Mouse (Mus musculus): Measurements from ENCODE around the gene Get4.
A peak's percentile ranks its signal among the peaks of the same experiment; 100 is the strongest.

Get4 gene

DNA sequence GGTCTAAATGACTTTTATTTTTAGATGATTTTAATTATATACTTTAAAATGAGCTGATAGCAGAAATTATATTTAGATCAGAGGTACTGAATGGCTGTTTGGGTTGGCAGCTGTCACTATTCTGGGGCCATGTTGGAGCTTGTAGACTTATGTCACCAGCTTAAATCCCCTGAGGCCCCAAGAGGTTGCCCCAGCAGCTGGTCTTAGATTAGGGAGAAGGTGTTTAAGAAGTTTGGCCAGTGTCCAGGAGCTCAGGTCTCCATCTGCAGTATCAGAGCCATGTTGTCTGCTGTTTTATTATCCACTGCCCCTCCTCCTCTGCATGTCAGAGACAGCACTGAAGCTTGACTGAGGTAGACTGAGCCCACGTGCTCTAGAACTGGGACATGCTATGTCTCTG, 8.7 kb upstream of the Get4 start:
- no peak for DNase-seq

DNA sequence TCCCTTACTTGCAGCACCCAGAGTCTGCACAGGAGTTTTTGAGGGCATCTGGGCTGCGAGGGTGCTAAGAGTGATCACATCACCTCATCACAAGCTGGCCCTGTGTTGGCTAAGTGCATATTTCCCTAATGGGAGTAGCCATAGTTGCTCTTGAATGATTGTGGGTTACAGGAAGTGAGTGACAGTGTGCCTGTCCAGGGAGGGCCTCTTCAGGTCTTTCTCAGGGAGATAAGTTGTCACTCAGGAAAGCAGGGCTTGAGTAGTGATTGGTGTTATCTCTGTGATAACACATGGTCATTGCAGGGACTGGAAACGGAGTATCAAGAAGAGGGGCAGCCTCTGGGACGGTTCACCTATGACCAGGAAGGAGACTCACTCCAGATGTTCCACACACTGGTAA, 4.4 kb upstream of the Get4 start:
- DNase-seq, result no peak

DNA sequence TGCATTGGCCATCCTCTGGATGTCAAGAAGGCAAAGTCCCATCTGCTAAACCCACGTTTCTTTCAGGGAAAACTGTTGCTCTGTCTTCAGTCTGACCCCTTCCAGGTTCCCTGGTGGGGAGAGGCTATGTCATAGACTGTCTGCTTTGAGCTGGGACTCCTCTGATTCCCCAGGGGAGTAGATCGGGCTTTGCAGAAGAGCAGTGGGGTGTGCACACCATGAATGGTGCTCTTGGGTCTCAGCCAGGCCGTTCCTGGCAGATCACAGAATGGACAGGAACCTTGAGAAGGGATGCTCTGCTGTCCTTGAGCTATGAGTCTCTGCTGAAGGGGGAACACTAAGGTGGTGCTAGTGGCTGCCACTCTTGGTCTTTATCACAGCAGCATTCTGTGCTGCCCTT, 3.3 kb upstream of the Get4 start:
- DNase-seq, result no peak

- DNase-seq, result no peak
Measured at GRCm38 (mm10) chr5:139251279-139251678, 845 bp upstream of the Get4 start.

DNA sequence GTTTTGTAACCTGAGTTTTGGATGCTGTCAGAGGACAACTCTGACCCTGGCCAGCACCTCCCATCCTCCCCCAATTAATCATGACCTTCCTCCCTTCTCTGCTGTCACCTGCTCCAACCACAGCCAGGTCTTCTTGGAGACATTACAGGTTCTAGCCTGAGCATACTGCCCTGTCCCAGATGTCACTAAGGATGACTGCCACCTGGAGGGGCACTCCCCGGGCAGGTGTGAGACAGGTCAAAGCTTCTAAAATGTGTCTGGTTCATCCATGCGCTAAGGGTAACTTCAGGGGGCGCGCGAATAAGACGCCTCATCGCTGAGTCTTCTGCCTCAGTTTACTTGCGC, 416 bp upstream of the Get4 start:
- DNase-seq, result no peak

GRCm38 (mm10) chr5:139252910-139253245, 754 bp downstream of the Get4 start:
- no peak for DNase-seq

DNA sequence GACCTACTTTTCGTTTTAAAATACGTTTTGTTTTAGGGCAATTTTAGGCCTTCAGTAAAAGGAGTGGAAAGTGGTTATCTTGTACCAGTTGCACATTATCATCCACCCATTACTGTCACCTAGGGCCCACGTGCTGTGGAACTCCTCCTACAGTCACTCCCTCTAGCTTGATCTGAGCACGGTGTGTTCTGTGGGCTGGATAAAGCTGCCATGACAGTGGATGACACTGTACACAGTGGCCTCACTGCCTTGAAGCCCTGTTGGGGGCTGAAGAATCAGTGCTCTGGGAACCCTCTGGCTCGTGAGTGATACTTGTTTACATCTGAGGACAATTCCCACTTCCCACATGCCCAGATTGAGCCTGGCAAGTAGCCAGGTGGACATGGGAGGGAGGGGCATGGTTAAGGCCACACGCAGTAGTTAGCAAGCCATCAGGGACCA, 1.2 kb downstream of the Get4 start:
- peak; percentile 49 for DNase-seq

DNA sequence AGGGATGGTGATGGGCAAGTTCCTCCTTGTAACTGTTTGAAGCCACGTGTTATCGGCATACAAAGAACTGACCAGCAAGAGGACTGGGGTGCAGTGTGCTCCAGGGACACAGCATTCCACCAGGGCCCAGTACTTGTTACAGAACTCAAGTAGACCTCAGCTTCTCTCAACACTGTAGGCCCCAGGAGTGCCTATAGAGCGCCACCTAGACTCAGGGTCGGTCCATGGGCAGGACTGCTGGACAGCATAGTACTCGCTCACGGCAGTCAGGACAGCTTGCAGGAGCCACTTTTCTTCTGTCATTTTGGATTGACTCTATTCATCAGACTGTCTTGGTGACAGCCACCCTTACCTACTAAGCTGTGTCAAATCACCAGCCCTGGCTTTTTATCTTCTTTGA, 2.8 kb downstream of the Get4 start:
- DNase-seq, result no peak

DNA sequence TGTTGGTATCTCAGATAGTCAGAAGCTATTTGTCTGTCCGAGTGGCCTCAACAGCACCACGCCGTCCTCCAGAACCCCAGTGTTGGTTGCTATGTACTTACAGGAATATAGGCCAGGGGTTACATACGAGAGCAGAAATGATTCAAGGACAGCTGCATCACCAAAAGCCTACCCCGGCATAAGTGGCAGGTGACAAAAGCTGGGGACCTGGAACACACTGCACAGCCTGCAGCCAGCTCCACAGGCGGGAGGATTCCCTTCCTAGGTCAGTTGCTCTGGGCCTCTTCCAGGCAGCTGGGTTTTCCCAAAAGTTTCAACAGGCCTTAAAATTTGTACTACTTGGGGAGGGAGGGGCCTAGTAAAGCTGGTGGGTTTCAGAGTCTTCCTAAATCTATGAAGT, 3.7 kb downstream of the Get4 start:
- DNase-seq, result no peak

- no peak for DNase-seq
Measured at GRCm38 (mm10) chr5:139256211-139256765, 4.2 kb downstream of the Get4 start.

DNA sequence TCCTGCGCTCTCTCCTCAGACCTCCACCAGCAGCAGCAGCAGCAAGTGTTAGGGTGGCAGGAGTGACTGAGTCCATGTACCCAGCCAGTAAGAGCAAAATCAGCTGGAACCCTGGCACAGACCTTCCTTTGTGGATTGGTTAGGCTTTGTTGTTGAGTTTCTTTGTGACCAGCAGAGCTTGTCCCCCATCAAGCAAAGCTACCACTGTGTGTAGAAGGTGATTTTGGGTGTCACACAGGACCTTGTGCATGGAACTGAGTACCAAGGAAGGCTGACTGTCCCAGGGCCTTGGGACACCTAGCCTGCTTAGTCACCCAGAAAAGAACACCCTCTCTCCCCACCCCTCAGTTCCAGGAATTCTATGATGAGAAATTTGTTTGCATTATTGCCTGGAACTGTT, 5.1 kb downstream of the Get4 start:
- no peak for DNase-seq

- DNase-seq, result no peak
Measured at GRCm38 (mm10) chr5:139257818-139258217, 5.7 kb downstream of the Get4 start.

GRCm38 (mm10) chr5:139258371-139259035, 6.4 kb downstream of the Get4 start:
- no peak for DNase-seq

DNA sequence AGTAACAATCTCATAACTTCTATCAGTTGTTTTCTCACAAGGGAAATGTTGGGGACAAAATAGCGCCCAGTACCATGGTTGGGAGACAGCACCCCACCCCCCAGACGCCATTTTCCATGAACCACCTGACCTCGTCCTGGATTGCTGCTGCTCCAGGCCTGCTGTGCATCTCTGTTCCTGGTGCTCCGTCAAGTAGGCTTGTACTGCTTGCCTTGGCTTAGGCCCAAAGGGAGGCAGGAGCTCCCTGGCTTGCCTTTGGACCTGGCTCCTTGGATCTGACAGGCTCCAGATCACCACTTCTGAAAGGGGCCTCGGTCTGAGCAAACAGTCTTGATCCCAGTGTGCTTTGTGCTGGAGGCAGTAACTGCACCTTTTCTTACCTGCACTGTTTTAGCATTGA, 7.7 kb downstream of the Get4 start:
- DNase-seq, result peak; percentile 57

DNA sequence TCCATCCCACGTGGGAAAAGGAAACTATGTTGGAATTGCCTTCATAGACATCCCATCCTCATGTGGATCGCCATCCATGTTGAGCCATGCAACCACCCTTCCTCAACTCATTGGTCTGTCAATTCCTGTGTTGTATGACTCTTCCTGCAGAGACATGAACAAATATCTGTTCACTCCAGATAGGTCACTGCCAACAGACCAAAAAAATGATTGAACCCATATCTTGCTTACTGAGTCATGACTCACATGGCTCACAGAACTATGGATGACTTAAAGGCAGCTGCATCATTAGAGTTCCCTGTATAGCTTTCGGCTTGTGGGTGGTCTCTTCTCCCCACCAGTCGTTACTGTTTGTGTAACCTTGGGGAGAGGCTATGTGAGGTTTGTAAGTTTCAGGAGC, 9.3 kb downstream of the Get4 start:
- no peak for DNase-seq

DNA sequence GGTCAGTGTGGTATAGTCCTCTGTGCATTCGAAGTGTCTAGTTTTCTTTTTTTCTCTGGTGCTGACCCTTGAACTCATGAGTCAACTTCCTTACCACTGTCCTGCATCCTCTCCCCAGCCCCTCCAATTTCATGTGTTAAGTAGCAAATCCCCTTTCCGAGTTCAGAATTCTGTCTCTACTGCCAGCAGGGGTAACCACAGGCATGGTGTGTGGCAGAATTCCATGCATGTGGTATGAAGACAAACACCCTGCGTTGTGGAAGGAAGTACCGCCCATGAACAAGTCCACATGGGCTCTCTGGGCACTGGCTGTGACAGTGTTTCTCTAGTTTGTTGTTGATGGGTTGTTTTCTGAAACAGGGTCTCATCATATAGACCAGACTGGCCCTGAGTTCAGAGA, 15.5 kb downstream of the Get4 start:
- no peak for DNase-seq

DNA sequence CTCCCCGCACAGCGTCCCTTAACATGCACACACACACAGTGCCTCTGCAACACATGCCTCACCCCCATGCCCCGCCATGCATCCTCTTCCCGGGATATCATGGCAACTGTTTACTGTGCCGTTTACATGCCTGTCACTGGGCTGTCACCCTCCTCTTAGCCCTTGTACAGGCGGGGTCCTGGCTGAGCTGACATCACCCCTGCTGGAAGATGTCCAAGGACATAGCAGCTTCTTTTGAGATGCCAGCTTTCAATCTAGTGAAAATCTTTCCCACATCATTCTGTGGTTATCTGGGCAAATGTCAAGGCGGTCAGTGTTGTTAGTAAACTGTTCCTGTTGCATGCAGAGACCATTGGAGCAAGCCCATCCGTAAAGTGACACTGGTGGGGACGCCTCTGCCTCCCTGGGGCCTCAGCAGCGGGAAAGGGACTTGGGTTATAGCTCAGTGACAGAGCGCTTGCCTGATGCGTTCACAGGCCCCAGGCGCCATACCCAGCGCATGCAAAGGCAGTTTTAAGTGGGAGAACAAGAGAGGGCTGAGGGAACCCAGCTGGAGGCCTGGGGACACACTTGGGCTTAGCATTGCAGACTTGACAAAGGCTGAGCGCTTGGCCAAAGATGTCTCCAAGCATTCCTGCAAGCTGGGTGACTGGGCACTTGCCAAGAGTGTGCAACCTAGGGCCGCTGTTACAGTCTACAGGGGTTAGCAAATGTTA, 18.8 kb downstream of the Get4 start:
- DNase-seq, result no peak

- DNase-seq, result no peak
Measured at GRCm38 (mm10) chr5:139271994-139272554, 19.9 kb downstream of the Get4 start.

DNA sequence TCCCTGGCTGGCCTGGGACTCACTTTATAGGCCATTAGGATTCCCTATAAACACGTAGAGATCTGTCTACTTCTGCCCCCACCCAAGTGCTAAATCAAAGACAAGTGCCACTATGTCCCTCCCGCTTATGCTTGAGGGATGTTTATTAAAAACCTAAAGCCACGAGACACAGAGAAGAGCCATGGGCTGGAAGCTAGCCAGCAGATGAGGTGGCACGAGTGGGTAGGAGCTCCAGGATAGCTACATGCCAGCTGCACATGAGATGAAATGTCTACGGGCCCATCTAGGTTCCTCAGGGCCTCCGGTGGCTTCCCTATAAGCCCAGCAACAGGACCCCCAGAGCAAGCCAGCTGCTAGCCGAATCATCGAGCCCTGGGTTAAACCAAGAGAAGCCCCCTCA, 25.2 kb downstream of the Get4 start:
- DNase-seq, result no peak

DNA sequence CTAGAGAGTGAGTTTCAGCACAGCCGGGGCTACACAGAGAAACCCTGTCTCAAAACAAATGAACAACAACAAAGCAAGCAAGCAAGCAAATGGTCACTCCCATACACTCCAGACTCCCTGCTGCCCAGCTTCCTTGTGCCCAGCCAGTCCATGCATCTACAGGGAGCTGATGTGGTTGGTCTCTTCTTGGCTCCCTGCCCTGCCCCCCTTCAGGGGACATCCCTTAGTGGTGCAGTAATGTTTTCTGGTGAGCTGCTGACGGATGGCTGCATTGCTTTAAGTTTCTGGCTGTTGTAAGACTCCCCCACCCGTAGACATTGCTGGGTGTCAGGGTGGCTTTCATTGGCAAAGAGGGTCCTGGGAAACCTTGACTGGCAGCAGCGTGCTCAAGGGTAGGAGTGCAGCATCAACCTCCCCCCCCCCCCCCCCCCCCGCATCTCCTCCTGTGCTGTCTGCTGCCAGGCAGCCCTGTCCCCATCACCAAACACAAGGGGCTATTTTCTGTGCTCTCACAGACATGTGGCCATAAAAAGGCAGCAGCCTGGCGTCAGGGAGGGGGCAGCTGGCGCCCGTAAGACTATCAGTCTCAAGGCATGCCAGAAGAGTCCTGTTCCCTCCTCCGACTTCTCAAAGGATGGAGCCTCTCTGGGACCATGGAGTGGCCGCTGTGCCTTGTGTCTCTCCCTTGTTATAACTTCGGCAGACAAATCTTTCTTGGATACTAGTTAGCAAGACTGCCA, 29.4 kb downstream of the Get4 start:
- DNase-seq, result no peak

- peak; percentile 77 for DNase-seq
Measured at GRCm38 (mm10) chr5:139282191-139282590, 30.1 kb downstream of the Get4 start.

- no peak for DNase-seq
Measured at GRCm38 (mm10) chr5:139283460-139284180, 31.5 kb downstream of the Get4 start.
